Comparison of ENCODE assay signal across 8 mouse cellular contexts in genomic region chr8:72295679-72296078, GRCm38 (mm10). TPM values are rescaled to one million over a fixed set of nuclear protein-coding genes. Genes with fewer than 3 reads are reported as not detected.
DNase-seq lines count a peak whose midpoint lies in the region; ATAC-seq and TF ChIP-seq lines count a peak whose summit lies in the region.

No protein-coding gene starts in this region.

- H3K9ac ChIP-seq in CH12.LX (ENCODE audit: insufficient read depth, low read depth) = no peak overlapping the region
- no peak overlapping the region for H3K9ac ChIP-seq in forebrain, embryonic 14.5 days (ENCODE audit: low read length)
- H3K9ac ChIP-seq in heart, postnatal 0 days (replicated peaks; ENCODE audit: low read depth, low read length) = peak overlapping the region; percentile 22; the same call in 1 of the 2 replicates

- 57% methylated on average over 8 of the region's 8 CpGs for WGBS in forebrain, embryonic 14.5 days
- under 1% methylated on average over 8 of the region's 8 CpGs for WGBS in heart, postnatal 0 days

- no peak for TF ChIP-seq RAD21 in CH12.LX (IDR thresholded peaks at IDR 0.05; ENCODE audit: low read depth, low read length)

- no peak overlapping the region for H3K27ac ChIP-seq in CH12.LX (ENCODE audit: insufficient read depth, low read depth)
- H3K27ac ChIP-seq in forebrain, embryonic 14.5 days (ENCODE audit: low read depth, low read length) = no peak overlapping the region; the same call in 1 of the 2 replicates
- H3K27ac ChIP-seq in heart, postnatal 0 days (ENCODE audit: low read depth) = peak overlapping the region; percentile 92

- TF ChIP-seq EP300 in CH12.LX (IDR thresholded peaks at IDR 0.05; ENCODE audit: low read length) = no peak
- TF ChIP-seq EP300 in heart, postnatal 0 days (IDR thresholded peaks at IDR 0.05; ENCODE audit: low read depth) = peak; percentile 99

- DNase-seq in CH12.LX (ENCODE audit: extremely low read depth) (no peak), MN1 (ENCODE audit: low spot score) (no peak)
- DNase-seq in adrenal gland, postnatal 25 days = peak; percentile 74
- peak; percentile 65 for DNase-seq in forebrain, embryonic 14.5 days (ENCODE audit: low spot score)
- DNase-seq in heart, postnatal 0 days (ENCODE audit: low spot score) = peak; percentile 99
- peak; percentile 45 for DNase-seq in layer of hippocampus, adult 9-10 months (ENCODE audit: low spot score)
- DNase-seq in lung, adult 18-20 months = peak; percentile 87 to 92
- DNase-seq in right cerebral cortex, adult 18-20 months = peak; percentile 58

- no peak for TF ChIP-seq CTCF in CH12.LX (conservative IDR thresholded peaks at IDR 0.05 in 1 of 2, IDR thresholded peaks at IDR 0.05 in 1 of 2; ENCODE audit: low read depth in 2 of 2, low read length in 2 of 2)
- TF ChIP-seq CTCF in heart, postnatal 0 days (IDR thresholded peaks at IDR 0.05; ENCODE audit: low read depth) = no peak

- no peak overlapping the region for H3K4me2 ChIP-seq in CH12.LX (ENCODE audit: insufficient read depth, low read depth, poor library complexity, severe bottlenecking)
- no peak overlapping the region for H3K4me2 ChIP-seq in forebrain, embryonic 14.5 days (ENCODE audit: low read length)
- no peak overlapping the region for H3K4me2 ChIP-seq in heart, postnatal 0 days (ENCODE audit: low read depth, low read length)

- no peak overlapping the region for H3K4me3 ChIP-seq in CH12.LX (replicated peaks in 1 of 3; ENCODE audit: low read depth in 2 of 3, low read length in 2 of 3, poor library complexity in 1 of 3)
- H3K4me3 ChIP-seq in forebrain, embryonic 14.5 days (ENCODE audit: low read depth, low read length) = no peak overlapping the region
- H3K4me3 ChIP-seq in heart, postnatal 0 days (ENCODE audit: low read depth, low read length) = no peak overlapping the region

- no peak for TF ChIP-seq POLR2A in CH12.LX (IDR thresholded peaks at IDR 0.05; ENCODE audit: low read depth, low read length)

- no peaks in the 10 kb centered on the region for H3K9me3 ChIP-seq in CH12.LX (replicated peaks; ENCODE audit: low read length)
- H3K9me3 ChIP-seq in forebrain, embryonic 14.5 days (replicated peaks; ENCODE audit: control insufficient read depth, low read length) = no peaks in the 10 kb centered on the region
- no peaks in the 10 kb centered on the region for H3K9me3 ChIP-seq in heart, postnatal 0 days (replicated peaks; ENCODE audit: control insufficient read depth, low read length)

- dilution Hi-C loops in CH12.LX (cut with MboI; ENCODE audit: extremely low pct_ligation_motif_present, extremely low pct_unique_long_range_greater_than_20kb, low sequenced_read_pairs) = no loop called here

- ATAC-seq in forebrain, embryonic 14.5 days = peak; percentile 73; the same call in 1 of the 2 replicates
- peak; percentile 97 for ATAC-seq in heart, postnatal 0 days (ENCODE audit: insufficient read depth, low read depth)

- no peaks in the 10 kb centered on the region for H3K79me2 ChIP-seq in CH12.LX (replicated peaks; ENCODE audit: control insufficient read depth, extremely low read depth, insufficient read depth, poor library complexity, severe bottlenecking)

- no peaks in the 10 kb centered on the region for H3K36me3 ChIP-seq in CH12.LX (replicated peaks in 1 of 2; ENCODE audit: control insufficient read depth in 1 of 2, insufficient read depth in 1 of 2, low read length in 1 of 2)
- H3K36me3 ChIP-seq in forebrain, embryonic 14.5 days (ENCODE audit: control insufficient read depth, insufficient read depth, low read length) = no peaks in the 10 kb centered on the region
- no peaks in the 10 kb centered on the region for H3K36me3 ChIP-seq in heart, postnatal 0 days (replicated peaks; ENCODE audit: control insufficient read depth, insufficient read depth, low read length)

- H3K27me3 ChIP-seq in CH12.LX (replicated peaks) = no peaks in the 10 kb centered on the region
- no peaks in the 10 kb centered on the region for H3K27me3 ChIP-seq in forebrain, embryonic 14.5 days (replicated peaks; ENCODE audit: control insufficient read depth, insufficient read depth, low read length)
- H3K27me3 ChIP-seq in heart, postnatal 0 days (ENCODE audit: control insufficient read depth, insufficient read depth, low read length) = no peaks in the 10 kb centered on the region

- in situ Hi-C loops in CH12.LX (cut with MboI; ENCODE audit: low pct_ligation_motif_present, low pct_unique_long_range_greater_than_20kb, low sequenced_read_pairs) = no loop called here

- peaks cover 1 to 28% of the 10 kb centered on the region in 2 experiments; a peak in 3 of 4 replicates for H3K4me1 ChIP-seq in CH12.LX (ENCODE audit: control insufficient read depth in 1 of 2, insufficient read depth in 2 of 2)
- no peaks in the 10 kb centered on the region for H3K4me1 ChIP-seq in forebrain, embryonic 14.5 days (ENCODE audit: control insufficient read depth, insufficient read depth, low read length)
- peaks cover 22% of the 10 kb centered on the region for H3K4me1 ChIP-seq in heart, postnatal 0 days (ENCODE audit: control insufficient read depth, insufficient read depth)

TF ChIP-seq in CH12.LX, 34 proteins besides CTCF, POLR2A, EP300 and RAD21:
- TF ChIP-seq E2F4 (IDR thresholded peaks at IDR 0.05; ENCODE audit: insufficient replicate concordance, low read depth, low read length) (no peak), MAX (IDR thresholded peaks at IDR 0.05; ENCODE audit: low read length) (0 out of 2 replicates have a peak, but pooled peaks have one; percentile 31)

RNA-seq across cellular contexts. Expression of gene Gm10282, which starts 9.4 kb away (rescaled TPM):
- total RNA-seq in CH12.LX (2012; rRNA removed) (16.4 and 18.3 TPM in 2 replicates), CH12.LX (2014; rRNA removed) (76.4 and 77.7 TPM in 2 replicates)
- polyA plus RNA-seq in CH12.LX (2012; ENCODE audit: insufficient read length, low read depth) = 125 and 176 TPM in 2 replicates
- 19.3 and 27.3 TPM in 2 replicates for total RNA-seq in adrenal gland, postnatal 25 days (2021)
- 24.8 and 31.0 TPM in 2 replicates for polyA plus RNA-seq in forebrain, embryonic 14.5 days (2014; fragmentation: Nextera tagmentation; extraction: Ambion mirVana)
- total RNA-seq in heart, postnatal 0 days (2014; rRNA removed; ENCODE audit: low replicate concordance) = 0.15 and 3.0 TPM in 2 replicates
- 8.4 and 10.0 TPM in 2 replicates for polyA plus RNA-seq in heart, postnatal 0 days (2015; fragmentation: Nextera tagmentation; extraction: Ambion mirVana)

RNA-seq across cellular contexts. Expression of gene Klf2, which starts 23.2 kb away (rescaled TPM):
- total RNA-seq in CH12.LX (2012; rRNA removed) (not detected in 2 replicates), CH12.LX (2014; rRNA removed) (0.12 and 0.16 TPM in 2 replicates)
- 0.74 and 1.4 TPM in 2 replicates for polyA plus RNA-seq in CH12.LX (2012; ENCODE audit: insufficient read length, low read depth)
- 37.5 and 38.2 TPM in 2 replicates for total RNA-seq in adrenal gland, postnatal 25 days (2021)
- polyA plus RNA-seq in forebrain, embryonic 14.5 days (2014; fragmentation: Nextera tagmentation; extraction: Ambion mirVana) = 3.7 and 4.2 TPM in 2 replicates
- total RNA-seq in heart, postnatal 0 days (2014; rRNA removed; ENCODE audit: low replicate concordance) = 21.9 and 32.9 TPM in 2 replicates
- polyA plus RNA-seq in heart, postnatal 0 days (2015; fragmentation: Nextera tagmentation; extraction: Ambion mirVana) = 17.7 and 21.3 TPM in 2 replicates

RNA-seq across cellular contexts. Expression of gene Ap1m1, which starts 55.9 kb away (rescaled TPM):
- total RNA-seq in CH12.LX (2012; rRNA removed) = 30.3 and 31.4 TPM in 2 replicates
- 15.6 and 20.1 TPM in 2 replicates for total RNA-seq in CH12.LX (2014; rRNA removed)
- 80.0 and 86.1 TPM in 2 replicates for polyA plus RNA-seq in CH12.LX (2012; ENCODE audit: insufficient read length, low read depth)
- total RNA-seq in adrenal gland, postnatal 25 days (2021) = 66.7 and 68.8 TPM in 2 replicates
- polyA plus RNA-seq in forebrain, embryonic 14.5 days (2014; fragmentation: Nextera tagmentation; extraction: Ambion mirVana) = 214 TPM in 2 replicates
- 36.1 and 46.5 TPM in 2 replicates for total RNA-seq in heart, postnatal 0 days (2014; rRNA removed; ENCODE audit: low replicate concordance)
- 82.8 and 83.4 TPM in 2 replicates for polyA plus RNA-seq in heart, postnatal 0 days (2015; fragmentation: Nextera tagmentation; extraction: Ambion mirVana)

Comparison
In these comparisons a context has a peak if more than half of its experiments do, and no peak if none do; other contexts are left out.
1. DNase-seq: peak in adrenal gland, postnatal 25 days (single experiment), forebrain, embryonic 14.5 days (single experiment), heart, postnatal 0 days (single experiment), layer of hippocampus, adult 9-10 months (single experiment), lung, adult 18-20 months (2 of 2) and right cerebral cortex, adult 18-20 months (single experiment); none in CH12.LX (single experiment) and MN1 (single experiment).
2. RNA of gene Klf2, which starts 23.2 kb away (total RNA-seq): 37.5 to 38.2 TPM in adrenal gland, postnatal 25 days and 21.9 to 32.9 TPM in heart, postnatal 0 days; 0.12 to 0.16 TPM in CH12.LX; every median in the first group is over 10 times any median in the second.